Mouse (Mus musculus) heart, adult 2 months (tissue): ENCODE measurements around the gene Tesmin. TPM values are rescaled to one million over a fixed set of nuclear protein-coding genes. Genes with fewer than 3 reads are reported as not detected.
A peak's percentile ranks its signal among the peaks of the same experiment; 100 is the strongest.

Experiments used
- DNase-seq, 2 experiments: peaks; one replicate each; pipeline ENCODE4 v3.0.0; 2021
- H3K27ac ChIP-seq: fragments of 200-600 bp; 2 replicates; pipeline ENCODE4 v1.8.1; 2022
- H3K27me3 ChIP-seq: fragments of 200-500 bp; 2 replicates; pipeline ENCODE4 v1.6.1; 2012; ENCODE audit warnings: mild to moderate bottlenecking, low read length, inconsistent platforms, mixed read lengths; ENCODE audit not compliant: control insufficient read depth, insufficient read depth
- H3K36me3 ChIP-seq: fragments of 200-500 bp; 2 replicates; pipeline ENCODE4 v1.6.1; 2012; ENCODE audit warnings: low read length, inconsistent platforms; ENCODE audit not compliant: control insufficient read depth, insufficient read depth
- H3K4me1 ChIP-seq: fragments of 200-500 bp; 2 replicates; pipeline ENCODE4 v1.6.1; 2011; ENCODE audit warnings: low read length; ENCODE audit not compliant: control insufficient read depth, insufficient read depth
- H3K4me3 ChIP-seq: fragments of 200-600 bp; 2 replicates; pipeline ENCODE4 v1.8.1; 2022
- H3K79me2 ChIP-seq: fragments of 200-500 bp; replicated peaks from 2 replicates; pipeline ENCODE4 v1.6.1; 2012; ENCODE audit warnings: mild to moderate bottlenecking, inconsistent platforms, low read length, moderate library complexity, mixed read lengths; ENCODE audit not compliant: control insufficient read depth, insufficient read depth
- H3K9ac ChIP-seq: fragments of 200-500 bp; 2 replicates; pipeline ENCODE4 v1.6.1; 2012; ENCODE audit warnings: low read depth, mild to moderate bottlenecking, control low read depth, inconsistent platforms, low read length, mixed read lengths
- CTCF ChIP-seq: fragments of 200-600 bp; IDR thresholded peaks from 2 replicates; pipeline ENCODE4 v1.8.1; 2022; ENCODE audit warnings: antibody characterized with exemption, mild to moderate bottlenecking, moderate library complexity
- EP300 ChIP-seq: fragments of 200-500 bp; IDR thresholded peaks from 2 replicates; pipeline ENCODE4 v1.6.1; 2011; ENCODE audit warnings: low read depth, low read length, control low read depth; ENCODE audit not compliant: insufficient read depth
- POLR2A ChIP-seq: fragments of 200-500 bp; IDR thresholded peaks from 2 replicates; pipeline ENCODE4 v1.6.1; 2011; ENCODE audit warnings: mild to moderate bottlenecking, low read depth, low read length, control low read depth; ENCODE audit not compliant: insufficient read depth
- WGBS: fragments of 180-500 bp; shearing (Covaris S2); methylation state at CpG from one replicate; pipeline ENCODE4 v1.1.7; 2018; 5-methylcytosine and 5-hydroxymethylcytosine counted together
- intact Hi-C: fragments of 180-260 bp; cut with DNase I; formaldehyde crosslinking; loops from one replicate; pipeline ENCODE4 v1.15.1; 2025
- long read RNA-seq: library from polyadenylated mRNA; stranded (forward); transcript quantifications from one replicate; pipeline ENCODE4 v2.0.0, GENCODE M21; 2021
- polyA plus RNA-seq: library from polyadenylated mRNA; depleted of rRNA; stranded (reverse); fragments of >200 nt; gene quantifications from 2 replicates; pipeline ENCODE4 v1.2.3, GENCODE M21; 2012; rRNA removed
- total RNA-seq, 2 experiments: library from RNA; stranded (reverse); gene quantifications; 2 replicates each; pipeline ENCODE4 v1.2.3; 2021

Tesmin gene
- total RNA-seq: 1 to 10 TPM; 2.5 to 2.6 TPM
- 1.8 and 2.2 TPM in 2 replicates for polyA plus RNA-seq
- long read RNA-seq: 0 reads

DNA sequence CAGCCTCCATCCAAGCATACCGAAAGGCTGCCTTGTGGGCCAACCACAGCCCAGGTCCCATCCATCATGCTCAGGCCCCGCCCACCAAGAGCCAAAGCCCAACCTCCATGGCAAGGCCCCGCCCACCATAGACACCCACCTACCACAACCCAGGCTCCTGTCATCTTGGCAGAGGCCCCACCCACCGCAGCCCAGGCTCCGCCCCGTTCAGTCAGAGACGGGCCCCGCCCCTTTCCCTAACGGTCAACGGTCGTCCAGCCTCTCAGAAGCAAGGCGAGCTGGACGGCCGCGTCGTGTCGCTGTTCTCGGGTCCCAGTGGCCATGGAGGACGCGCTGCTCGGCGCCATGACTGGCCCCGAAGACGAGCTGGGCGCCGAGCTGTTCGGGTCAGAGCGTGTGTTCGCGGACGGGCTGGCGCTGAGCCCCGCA lies at the start of gene Tesmin:
TSS of gene Tesmin (plus strand) at position 229 of the 429 bp plus-strand sequence.
- no peak for TF ChIP-seq EP300
- TF ChIP-seq POLR2A: no peak
- TF ChIP-seq CTCF: no peak
- peak; percentile 80 to 86 for DNase-seq
- 3% methylated on average over 33 of the region's 33 CpGs for WGBS
- intact Hi-C loops: loop anchor here (1.0 kb wide), 1 partner anchor 63 kb away; no protein-coding TSS in a partner anchor
- Histone ChIP-seq H3K36me3 (no peaks in the 10 kb centered on the region), H3K4me1 (no peaks in the 10 kb centered on the region; the same call in 1 of the 2 replicates), H3K27me3 (no peaks in the 10 kb centered on the region), H3K79me2 (no peaks in the 10 kb centered on the region), H3K27ac (peak within 1 kb of the TSS; percentile 7), H3K4me3 (peak within 1 kb of the TSS; percentile 52), H3K9ac (peak within 1 kb of the TSS; percentile 43)

DNA sequence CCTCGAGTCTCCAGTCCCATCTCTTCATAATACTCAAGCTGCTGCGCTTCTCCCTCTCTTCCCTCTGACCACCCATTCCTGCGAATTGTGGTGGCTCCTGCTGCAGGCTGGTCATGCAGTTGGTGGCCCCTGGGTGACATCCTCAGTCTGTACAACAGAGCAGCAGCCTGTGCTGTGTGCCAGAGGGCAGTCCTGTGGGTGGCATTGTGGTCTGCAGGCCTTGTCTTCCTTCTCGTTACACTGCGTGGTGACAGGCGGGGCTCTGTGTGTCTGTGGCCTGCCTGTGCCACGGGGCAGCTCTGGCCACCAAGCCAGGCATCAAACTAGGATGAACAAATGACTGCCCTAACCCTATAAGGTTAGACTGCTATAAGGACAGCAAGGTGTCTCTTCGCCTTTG lies 49.5 kb upstream of the Tesmin start:
- Histone ChIP-seq H3K36me3 (peaks cover 1% of the 10 kb centered on the region; the same call in 1 of the 2 replicates), H3K4me3 (no peak overlapping the region), H3K27me3 (no peaks in the 10 kb centered on the region), H3K4me1 (peaks cover 31% of the 10 kb centered on the region), H3K9ac (no peak overlapping the region), H3K79me2 (peaks cover 17% of the 10 kb centered on the region), H3K27ac (no peak overlapping the region)
- WGBS: 82% methylated on average over 8 of the region's 8 CpGs
- intact Hi-C loops: no loop called here
- DNase-seq: no peak
- TF ChIP-seq POLR2A (no peak), EP300 (no peak), CTCF (no peak)

DNA sequence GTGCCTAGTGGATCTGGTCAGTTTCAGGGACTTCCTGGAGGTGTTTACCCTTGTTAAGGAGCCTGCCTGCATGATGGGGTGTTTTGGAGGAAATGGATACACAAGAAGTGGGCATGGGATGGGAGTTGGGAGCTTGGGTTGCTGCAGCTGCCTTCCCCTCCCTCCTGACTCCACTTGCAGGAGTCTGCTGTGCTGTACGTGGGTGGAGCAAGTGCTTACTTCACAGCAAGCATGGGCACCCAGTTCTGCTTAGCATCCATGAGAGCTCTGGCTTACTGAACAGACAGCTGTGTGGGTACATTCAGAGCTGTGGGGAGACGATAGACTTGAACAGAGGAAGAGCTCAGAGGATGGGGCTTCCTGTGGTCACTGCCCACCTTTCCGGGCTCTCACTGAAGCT lies 47.6 kb upstream of the Tesmin start:
- intact Hi-C loops: no loop called here
- no peak for TF ChIP-seq CTCF
- TF ChIP-seq EP300: no peak
- no peak for TF ChIP-seq POLR2A
- Histone ChIP-seq H3K9ac (no peak overlapping the region), H3K79me2 (peaks cover 14% of the 10 kb centered on the region), H3K27ac (no peak overlapping the region), H3K36me3 (no peaks in the 10 kb centered on the region), H3K4me3 (no peak overlapping the region), H3K27me3 (no peaks in the 10 kb centered on the region), H3K4me1 (peaks cover 18% of the 10 kb centered on the region)
- WGBS: 58% methylated on average over 3 of the region's 3 CpGs
- no peak for DNase-seq

DNA sequence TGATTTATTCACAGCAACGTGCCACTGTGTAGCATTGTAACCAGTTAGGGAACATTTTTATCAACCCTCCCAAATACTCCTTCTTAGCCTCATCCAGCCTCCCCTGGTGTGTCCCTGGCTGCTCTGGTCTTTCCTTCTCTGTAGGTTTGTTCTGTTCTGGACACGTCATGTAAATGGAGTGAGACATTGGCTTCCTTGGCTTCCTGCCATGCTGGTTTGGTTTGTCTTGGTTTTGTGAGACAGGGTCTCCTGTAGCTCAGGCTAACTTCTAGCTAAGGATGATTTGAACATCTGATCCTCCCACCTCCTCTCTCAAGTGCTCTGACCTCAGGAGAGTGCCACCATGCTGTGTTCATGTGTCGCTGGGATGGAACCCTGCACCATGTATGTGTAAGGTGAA lies 44.7 kb upstream of the Tesmin start:
- H3K36me3 ChIP-seq: no peaks in the 10 kb centered on the region
- 54% methylated on average over 3 of the region's 3 CpGs for WGBS
- H3K4me1 ChIP-seq: peaks cover 3% of the 10 kb centered on the region; the same call in 1 of the 2 replicates
- intact Hi-C loops: no loop called here
- no peak for DNase-seq
- peaks cover 8% of the 10 kb centered on the region for H3K79me2 ChIP-seq
- no peak overlapping the region for H3K27ac ChIP-seq
- H3K9ac ChIP-seq: no peak overlapping the region
- H3K4me3 ChIP-seq: no peak overlapping the region
- no peaks in the 10 kb centered on the region for H3K27me3 ChIP-seq
- no peak for TF ChIP-seq EP300
- TF ChIP-seq POLR2A: no peak
- TF ChIP-seq CTCF: no peak

DNA sequence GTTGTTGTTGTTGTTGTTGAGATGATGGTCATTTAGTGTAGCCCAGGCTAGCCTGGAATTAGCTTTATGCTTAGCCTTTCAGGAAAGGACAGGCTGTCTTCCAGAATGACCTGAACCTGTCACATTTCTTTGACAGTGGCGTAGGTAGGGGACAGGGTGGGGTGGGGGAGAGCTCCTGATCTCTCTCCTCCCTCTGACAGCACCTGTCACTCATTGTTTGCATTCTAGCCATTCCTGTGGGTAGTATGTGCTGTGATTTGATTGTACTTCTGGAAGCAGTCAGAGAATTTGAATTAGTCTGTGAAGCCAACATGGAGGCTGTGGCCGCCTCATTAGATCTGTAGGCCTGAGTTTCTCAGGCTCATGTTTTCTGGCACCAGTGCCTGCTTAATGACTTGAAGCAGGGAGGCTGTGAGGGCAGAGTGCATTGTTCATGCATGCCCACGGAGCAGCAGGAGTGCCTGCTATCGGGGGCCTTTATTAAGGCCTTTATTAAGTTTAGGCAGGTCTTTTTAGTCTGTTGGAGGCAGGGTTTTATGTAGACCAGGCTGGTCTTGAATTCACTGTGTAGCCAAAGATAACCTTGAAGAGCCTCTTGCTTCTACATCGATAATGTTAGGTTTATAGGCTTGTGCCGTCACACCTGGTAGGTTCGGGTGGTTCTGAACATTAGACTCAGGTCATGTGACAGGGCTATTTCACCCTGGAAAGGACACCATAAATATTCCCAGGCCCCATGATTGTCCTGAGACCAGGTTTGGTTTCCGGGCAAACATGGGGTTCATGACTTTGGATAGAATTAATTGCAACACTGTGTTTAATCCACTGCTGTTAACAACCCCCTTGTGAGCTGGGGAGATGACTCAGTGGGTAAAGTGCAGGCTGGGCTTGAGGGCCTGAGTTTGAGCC lies 43.8 kb upstream of the Tesmin start:
- peaks cover 2% of the 10 kb centered on the region; the same call in 1 of the 2 replicates for H3K4me1 ChIP-seq
- no peak overlapping the region for H3K4me3 ChIP-seq
- no peak for DNase-seq
- intact Hi-C loops: no loop called here
- peaks cover 7% of the 10 kb centered on the region for H3K79me2 ChIP-seq
- H3K36me3 ChIP-seq: no peaks in the 10 kb centered on the region
- TF ChIP-seq POLR2A: no peak
- no peak for TF ChIP-seq EP300
- TF ChIP-seq CTCF: no peak
- 86% methylated on average over 8 of the region's 8 CpGs for WGBS
- no peak overlapping the region for H3K9ac ChIP-seq
- H3K27ac ChIP-seq: no peak overlapping the region
- no peaks in the 10 kb centered on the region for H3K27me3 ChIP-seq

DNA sequence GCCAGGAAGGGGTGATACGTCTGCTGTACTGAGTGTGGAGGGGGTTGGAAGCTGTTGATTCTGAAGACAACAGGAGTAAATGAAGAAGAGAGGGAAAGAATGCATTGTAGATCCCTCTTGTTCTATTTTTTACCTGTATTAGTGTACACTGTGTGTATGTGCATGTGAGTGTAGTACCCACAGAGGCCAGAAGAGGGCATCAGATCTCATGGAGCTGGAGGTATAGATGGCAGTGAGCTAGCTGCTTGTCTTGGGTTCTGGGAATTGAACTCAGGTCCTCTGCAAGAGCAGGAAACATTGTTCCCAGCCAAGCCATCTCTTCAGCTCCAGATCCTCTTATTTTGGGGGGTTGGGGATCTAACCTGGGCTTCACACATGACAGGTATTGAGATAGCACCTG lies 40.9 kb upstream of the Tesmin start:
- 97% methylated on average over 1 of the region's 1 CpGs for WGBS
- H3K4me3 ChIP-seq: no peak overlapping the region
- TF ChIP-seq POLR2A (no peak), EP300 (no peak), CTCF (peak; percentile 60)
- peaks cover 6% of the 10 kb centered on the region for H3K4me1 ChIP-seq
- peaks cover 5% of the 10 kb centered on the region for H3K79me2 ChIP-seq
- peaks cover 2% of the 10 kb centered on the region for H3K36me3 ChIP-seq
- DNase-seq: no peak
- no peak overlapping the region for H3K27ac ChIP-seq
- no peaks in the 10 kb centered on the region for H3K27me3 ChIP-seq
- intact Hi-C loops: no loop called here
- no peak overlapping the region for H3K9ac ChIP-seq
